Mouse (Mus musculus) heart, postnatal 0 days (tissue): ENCODE data around the gene Polr1a. TPM values are rescaled to one million over a fixed set of nuclear protein-coding genes. Genes with fewer than 3 reads are reported as not detected.

ENCODE experiments used
- ATAC-seq: fragments of 200-750 bp; cut with Nextera tagmentation; 2 replicates; pipeline ENCODE4 v1.8.0; 2017; ENCODE audit warnings: low read depth, moderate number of reproducible peaks, moderate library complexity; ENCODE audit not compliant: insufficient read depth
- DNase-seq: peaks from one replicate; pipeline ENCODE4 v3.0.0-alpha.2; 2016; ENCODE audit warnings: low spot score
- H3K27ac ChIP-seq: fragments of 300-500 bp; sonication (generic); 2 replicates; pipeline ENCODE4 v1.5.1; 2014; ENCODE audit warnings: low read depth, mild to moderate bottlenecking
- H3K27me3 ChIP-seq: fragments of 300-500 bp; sonication (generic); 2 replicates; pipeline ENCODE4 v1.6.1; 2014; ENCODE audit warnings: low read length, mixed read lengths; ENCODE audit not compliant: control insufficient read depth, insufficient read depth
- H3K36me3 ChIP-seq: fragments of 300-500 bp; sonication (generic); replicated peaks from 2 replicates; pipeline ENCODE4 v1.6.1; 2014; ENCODE audit warnings: low read length, mixed read lengths; ENCODE audit not compliant: control insufficient read depth, insufficient read depth
- H3K4me1 ChIP-seq: fragments of 300-500 bp; sonication (generic); 2 replicates; pipeline ENCODE4 v1.6.1; 2014; ENCODE audit warnings: antibody characterized with exemption; ENCODE audit not compliant: control insufficient read depth, insufficient read depth
- H3K4me2 ChIP-seq: fragments of 300-500 bp; sonication (generic); 2 replicates; pipeline ENCODE4 v1.6.1; 2014; ENCODE audit warnings: low read depth, mild to moderate bottlenecking, low read length, moderate library complexity
- H3K4me3 ChIP-seq: fragments of 300-500 bp; sonication (generic); 2 replicates; pipeline ENCODE4 v1.5.1; 2014; ENCODE audit warnings: low read depth, low read length
- H3K9ac ChIP-seq: fragments of 300-500 bp; sonication (generic); replicated peaks from 2 replicates; pipeline ENCODE4 v1.6.1; 2014; ENCODE audit warnings: low read depth, low read length, mixed read lengths
- H3K9me3 ChIP-seq: fragments of 300-500 bp; sonication (generic); replicated peaks from 2 replicates; pipeline ENCODE4 v1.6.1; 2016; ENCODE audit warnings: low read length; ENCODE audit not compliant: control insufficient read depth
- CTCF ChIP-seq: IDR thresholded peaks from 2 replicates; pipeline ENCODE4 v1.5.1; 2016; ENCODE audit warnings: antibody characterized with exemption, control low read depth, low read depth
- EP300 ChIP-seq: IDR thresholded peaks from 2 replicates; pipeline ENCODE4 v1.6.1; 2016; ENCODE audit warnings: antibody characterized with exemption, low read depth
- WGBS: fragments of 180-500 bp; shearing (Covaris S2); extraction: QIAGEN DNeasy Blood & Tissue Kit; methylation state at CpG from one replicate; pipeline ENCODE4 v1.1.7; 2014; 5-methylcytosine and 5-hydroxymethylcytosine counted together
- polyA plus RNA-seq: library from polyadenylated mRNA; unstranded; fragments of >200 nt; fragmentation: Nextera tagmentation; extraction: Ambion mirVana; gene quantifications from 2 replicates; pipeline ENCODE4 v1.2.1, GENCODE M21; 2015
- total RNA-seq: library from RNA; depleted of rRNA; stranded (reverse); fragments of >200 nt; gene quantifications from 2 replicates; pipeline ENCODE4 v1.2.3, GENCODE M21; 2014; ENCODE audit warnings: low replicate concordance

The Polr1a gene
- total and polyA plus RNA-seq, 2 experiments from 2014 or later, result 17.8 to 32.0 TPM

DNA sequence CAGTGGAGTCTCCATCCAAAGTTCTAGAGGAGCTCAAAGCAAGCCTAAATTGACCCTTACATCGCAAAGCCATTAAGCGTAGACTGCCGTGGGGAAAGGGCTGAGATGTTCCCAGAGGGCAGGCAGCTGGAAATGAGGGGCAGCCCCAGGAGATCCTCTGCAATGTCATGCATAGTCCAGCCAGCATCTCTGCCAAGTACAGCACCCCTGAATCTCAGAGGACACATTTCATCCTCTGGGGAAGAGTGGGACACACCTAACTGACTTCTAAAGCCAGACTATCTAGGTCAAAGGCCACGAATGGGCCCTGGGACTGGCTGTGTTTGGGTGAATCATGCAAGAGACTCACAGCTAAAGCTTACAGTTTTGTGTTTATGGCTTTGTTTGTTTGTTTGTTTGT is 85.2 kb downstream of the Polr1a start:
- Histone ChIP-seq H3K4me2 (no peak overlapping the region), H3K27me3 (no peaks in the 10 kb centered on the region), H3K9ac (no peak overlapping the region), H3K4me1 (no peaks in the 10 kb centered on the region; the same call in none of the 2 replicates), H3K36me3 (no peaks in the 10 kb centered on the region), H3K9me3 (peaks cover 7% of the 10 kb centered on the region; the same call in 1 of the 2 replicates), H3K4me3 (no peak overlapping the region), H3K27ac (no peak overlapping the region)
- TF ChIP-seq CTCF (no peak), EP300 (no peak)
- DNase-seq, result no peak
- ATAC-seq, result no peak
- WGBS, result 85% methylated on average over 4 of the region's 4 CpGs

DNA sequence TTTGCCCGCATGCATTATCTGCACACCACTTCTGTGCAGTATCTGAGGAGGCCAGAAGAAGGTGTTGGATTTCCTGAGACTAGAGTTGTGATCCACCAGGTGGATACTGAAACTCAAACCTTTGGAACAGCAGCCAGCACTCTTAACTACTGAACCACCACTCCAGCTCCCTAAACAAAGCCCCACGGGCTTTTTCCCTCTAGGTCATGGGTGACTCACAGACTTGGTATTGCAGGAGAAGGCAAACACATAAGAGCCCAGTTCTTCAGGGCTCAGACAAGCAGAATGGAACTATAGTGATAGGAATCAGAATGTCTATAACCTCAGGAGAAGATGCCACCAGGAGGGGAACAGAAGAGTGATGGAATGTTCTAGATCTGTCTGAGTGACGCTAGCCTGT is 86.2 kb downstream of the Polr1a start:
- no peak overlapping the region for H3K9ac ChIP-seq
- no peaks in the 10 kb centered on the region; the same call in none of the 2 replicates for H3K4me1 ChIP-seq
- H3K9me3 ChIP-seq, result peaks cover 7% of the 10 kb centered on the region; the same call in 1 of the 2 replicates
- no peak overlapping the region for H3K27ac ChIP-seq
- ATAC-seq (no peak), DNase-seq (no peak)
- H3K4me3 ChIP-seq, result no peak overlapping the region
- H3K4me2 ChIP-seq, result no peak overlapping the region
- TF ChIP-seq CTCF (no peak), EP300 (no peak)
- no peaks in the 10 kb centered on the region for H3K36me3 ChIP-seq
- WGBS, result 78% methylated on average over 3 of the region's 3 CpGs
- no peaks in the 10 kb centered on the region for H3K27me3 ChIP-seq

DNA sequence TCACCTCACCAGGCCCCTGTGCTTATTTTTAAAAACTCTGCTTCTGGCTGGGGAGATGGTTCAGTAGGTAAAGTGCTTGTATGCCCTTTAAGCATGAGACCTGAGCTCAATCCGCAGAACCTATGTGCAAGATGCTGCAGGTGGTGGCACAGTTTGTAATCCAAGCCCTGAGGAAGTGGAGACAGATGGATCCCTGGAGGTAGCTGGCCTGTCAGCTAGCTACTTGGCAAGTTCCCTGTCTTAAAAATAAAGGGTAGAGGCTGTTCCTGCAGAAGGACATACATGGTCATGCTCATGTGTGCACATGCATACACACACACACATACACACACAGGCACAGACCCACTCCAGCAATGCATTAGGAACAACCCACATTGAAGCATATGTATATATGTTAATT is 88.4 kb downstream of the Polr1a start:
- WGBS, result 82% methylated on average over 1 of the region's 1 CpGs
- no peak overlapping the region for H3K27ac ChIP-seq
- DNase-seq (no peak), ATAC-seq (no peak)
- no peak overlapping the region for H3K4me2 ChIP-seq
- no peaks in the 10 kb centered on the region for H3K36me3 ChIP-seq
- no peak overlapping the region for H3K9ac ChIP-seq
- H3K27me3 ChIP-seq, result no peaks in the 10 kb centered on the region
- no peak overlapping the region for H3K4me3 ChIP-seq
- no peaks in the 10 kb centered on the region for H3K4me1 ChIP-seq
- TF ChIP-seq CTCF (no peak), EP300 (no peak)
- peaks cover 7% of the 10 kb centered on the region; the same call in 1 of the 2 replicates for H3K9me3 ChIP-seq

DNA sequence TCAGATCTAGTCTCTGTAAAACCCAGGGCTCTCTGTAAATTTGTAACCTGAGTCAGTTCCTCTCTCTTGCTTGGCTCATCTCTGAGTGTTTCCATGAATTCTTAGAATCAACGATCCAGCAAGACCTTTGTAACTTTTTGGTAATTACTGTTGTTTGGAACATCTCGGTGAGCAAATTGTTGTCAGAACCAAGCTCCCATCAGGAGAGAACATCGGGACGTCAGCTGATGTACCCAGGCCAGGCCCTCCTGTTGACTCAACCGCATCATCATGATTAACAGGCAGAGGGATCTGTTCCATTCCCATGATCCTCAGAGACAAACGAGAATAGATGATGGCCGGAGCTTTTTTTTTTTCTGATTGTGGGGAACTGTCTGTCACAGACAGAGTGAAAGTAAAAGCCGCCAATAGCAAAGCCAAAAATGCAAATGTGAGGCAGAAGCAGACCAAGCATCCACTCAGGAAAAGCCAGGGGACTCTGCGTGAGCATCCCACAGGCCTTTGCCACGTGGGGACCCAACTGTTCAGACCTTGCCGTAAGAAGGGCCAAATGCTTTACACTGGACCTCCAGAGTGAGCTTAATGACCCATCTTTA is 91.2 kb downstream of the Polr1a start:
- Histone ChIP-seq H3K27ac (no peak overlapping the region), H3K27me3 (no peaks in the 10 kb centered on the region), H3K9ac (no peak overlapping the region), H3K36me3 (no peaks in the 10 kb centered on the region), H3K4me3 (no peak overlapping the region), H3K4me1 (no peaks in the 10 kb centered on the region), H3K4me2 (no peak overlapping the region), H3K9me3 (peaks cover 7% of the 10 kb centered on the region; the same call in 1 of the 2 replicates)
- no peak for ATAC-seq
- no peak for DNase-seq
- 84% methylated on average over 11 of the region's 11 CpGs for WGBS
- TF ChIP-seq EP300 (no peak), CTCF (no peak)

DNA sequence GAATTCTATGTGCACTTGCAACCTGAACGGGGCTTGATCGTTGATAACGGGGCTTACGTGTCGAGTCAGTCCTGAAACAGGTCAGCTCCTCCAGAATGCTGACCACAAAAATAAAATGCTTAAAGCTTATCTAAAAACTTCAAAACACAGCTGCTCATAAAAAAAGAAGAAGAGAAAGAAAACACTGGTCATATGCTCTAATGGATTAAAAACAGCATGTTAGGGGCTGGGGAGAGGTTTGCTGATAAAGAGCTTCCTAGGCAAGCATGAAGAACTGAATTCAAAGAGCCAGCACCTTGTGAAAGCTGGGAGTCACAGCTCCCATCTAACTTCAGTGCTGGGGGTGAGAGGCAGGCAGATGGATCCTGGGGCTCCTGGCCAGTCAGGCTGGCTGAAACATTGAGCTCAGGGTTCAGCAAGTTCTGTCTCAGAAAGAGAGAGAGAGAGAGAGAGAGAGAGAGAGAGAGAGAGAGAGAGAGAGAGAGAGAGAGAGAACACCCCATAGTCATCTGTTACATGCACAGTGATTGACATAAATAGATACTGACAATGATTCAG is 92.4 kb downstream of the Polr1a start:
- H3K27me3 ChIP-seq, result no peaks in the 10 kb centered on the region
- ATAC-seq (no peak), DNase-seq (no peak)
- 49% methylated on average over 5 of the region's 5 CpGs for WGBS
- H3K9ac ChIP-seq, result no peak overlapping the region
- H3K4me1 ChIP-seq, result no peaks in the 10 kb centered on the region
- H3K4me3 ChIP-seq, result no peak overlapping the region
- H3K4me2 ChIP-seq, result no peak overlapping the region
- H3K27ac ChIP-seq, result no peak overlapping the region
- no peaks in the 10 kb centered on the region for H3K36me3 ChIP-seq
- peaks cover 4% of the 10 kb centered on the region; the same call in 1 of the 2 replicates for H3K9me3 ChIP-seq
- TF ChIP-seq CTCF (no peak), EP300 (no peak)
